Mouse (Mus musculus): ENCODE measurements around the gene Igfbp6.
"Not testable (repeated sequence)": the region's sequence is repeated elsewhere in the genome, so short reads cannot be mapped to it uniquely, and the experiment has no call there.

Igfbp6 gene

GRCm38 (mm10) chr15:102136129-102136758, 7.9 kb upstream of the Igfbp6 start, which contains the start of gene Spryd3:
Gene Spryd3 (minus strand): TSS chr15:102136234.
- peak; percentile 96 for DNase-seq (ENCODE audit: low spot score)

DNA sequence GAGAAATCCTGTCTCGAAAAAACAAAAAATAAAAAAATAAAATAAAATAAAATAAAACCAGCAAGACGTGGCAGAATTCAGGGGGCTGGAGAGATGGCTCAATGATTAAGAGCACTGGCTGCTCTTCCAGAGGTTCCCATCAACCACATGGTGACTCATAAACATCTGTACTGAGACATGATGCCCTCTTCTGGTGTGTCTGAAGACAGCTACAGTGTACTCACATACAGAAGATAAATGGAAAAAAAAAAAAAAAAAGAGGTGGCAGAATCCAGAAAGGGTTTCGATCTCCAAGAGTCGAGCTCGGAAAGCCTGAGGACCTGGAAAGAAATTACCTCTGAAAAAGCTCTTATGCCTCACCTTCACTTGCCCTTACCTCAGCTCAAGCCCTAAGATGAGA, 3.0 kb upstream of the Igfbp6 start:
- DNase-seq (ENCODE audit: low spot score), result no peak

DNA sequence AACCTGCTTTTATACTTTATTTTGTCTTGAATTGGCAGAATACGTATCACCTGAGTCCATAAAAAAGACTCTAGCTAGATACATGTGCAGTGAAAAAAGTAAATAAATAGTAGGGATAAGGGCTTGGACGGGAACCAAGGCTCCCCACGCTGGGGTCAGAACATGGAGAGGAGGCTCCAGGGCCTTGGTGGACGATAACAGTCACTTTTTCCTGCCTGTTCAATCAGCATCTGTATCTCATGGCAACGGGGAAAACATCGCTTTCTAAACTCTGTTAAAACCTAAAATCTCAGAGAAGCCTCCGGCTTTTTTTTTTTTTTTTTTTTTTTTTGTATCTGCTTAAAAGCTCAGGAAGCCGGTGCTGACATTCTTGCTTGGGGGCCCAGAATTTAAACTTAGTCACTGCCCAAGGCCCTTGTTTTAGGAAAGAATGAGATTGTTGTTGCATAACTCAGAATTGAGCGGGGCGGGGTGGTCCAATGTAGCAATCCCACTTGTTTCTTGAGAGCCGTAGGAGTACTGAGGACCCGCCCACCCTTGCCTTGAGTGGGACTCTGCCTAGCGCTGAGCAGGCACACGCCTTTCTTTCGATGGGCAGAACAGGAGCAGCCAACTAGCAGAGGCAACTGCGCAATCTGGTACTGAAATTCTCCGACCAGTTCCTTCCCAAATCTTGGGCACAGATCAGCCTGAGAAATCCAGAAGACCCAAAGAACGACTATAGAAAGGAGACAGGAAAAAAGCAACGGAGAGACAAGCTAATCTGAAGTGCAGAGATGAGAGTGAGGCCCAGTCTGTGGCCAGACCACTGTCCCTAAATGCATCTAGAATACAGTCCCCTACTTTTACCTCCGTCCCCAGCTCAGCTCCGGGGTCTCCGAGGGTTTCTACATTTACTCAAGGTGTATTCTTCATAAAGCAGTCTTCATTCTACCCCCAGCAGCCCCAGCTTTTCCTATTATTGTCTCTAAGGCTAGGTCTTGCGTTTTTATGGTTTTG, 949 bp upstream of the Igfbp6 start:
- DNase-seq (ENCODE audit: low spot score), result peak; percentile 69

DNA sequence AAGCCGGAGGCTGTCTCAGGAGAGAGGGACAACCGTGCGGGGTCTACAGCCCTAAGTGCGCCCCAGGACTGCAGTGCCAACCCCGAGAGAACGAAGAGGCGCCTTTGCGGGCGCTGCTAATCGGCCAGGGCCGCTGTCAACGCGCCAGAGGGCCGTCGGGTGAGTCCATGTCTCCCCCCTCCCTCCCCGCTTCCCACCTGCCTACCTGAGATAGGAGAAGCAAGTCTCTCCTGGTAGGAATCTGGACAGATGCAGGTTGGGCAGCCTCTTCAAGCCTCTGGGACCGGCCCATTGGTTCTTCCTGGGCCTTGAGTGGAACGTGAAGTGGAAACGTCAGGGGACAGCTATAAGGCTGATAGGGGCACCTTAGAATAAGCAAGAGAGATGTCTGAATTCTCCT, 564 bp downstream of the Igfbp6 start:
- DNase-seq (ENCODE audit: low spot score), result no peak

DNA sequence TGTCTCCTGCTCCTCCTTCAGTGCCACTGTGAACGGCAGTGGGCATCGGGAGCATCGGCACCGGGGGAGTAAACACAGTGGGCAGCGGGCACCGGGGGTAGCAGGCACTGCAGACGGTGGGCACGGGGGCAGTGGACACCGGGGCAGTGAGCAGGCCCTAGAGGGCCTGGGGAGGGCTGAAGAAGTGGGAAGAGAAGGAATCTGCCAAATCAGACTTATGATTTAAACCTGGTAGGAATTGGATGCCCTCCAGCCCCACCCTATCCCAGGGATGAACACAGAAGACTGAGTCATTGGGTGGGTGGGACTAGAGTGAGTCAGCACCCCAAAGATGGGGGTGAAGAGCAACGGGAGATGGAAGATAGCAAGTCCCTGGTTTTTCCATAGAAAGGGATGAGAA, 1.2 kb downstream of the Igfbp6 start:
- DNase-seq (ENCODE audit: low spot score), result no peak

GRCm38 (mm10) chr15:102146089-102146488, 1.9 kb downstream of the Igfbp6 start:
- DNase-seq (ENCODE audit: low spot score), result no peak

DNA sequence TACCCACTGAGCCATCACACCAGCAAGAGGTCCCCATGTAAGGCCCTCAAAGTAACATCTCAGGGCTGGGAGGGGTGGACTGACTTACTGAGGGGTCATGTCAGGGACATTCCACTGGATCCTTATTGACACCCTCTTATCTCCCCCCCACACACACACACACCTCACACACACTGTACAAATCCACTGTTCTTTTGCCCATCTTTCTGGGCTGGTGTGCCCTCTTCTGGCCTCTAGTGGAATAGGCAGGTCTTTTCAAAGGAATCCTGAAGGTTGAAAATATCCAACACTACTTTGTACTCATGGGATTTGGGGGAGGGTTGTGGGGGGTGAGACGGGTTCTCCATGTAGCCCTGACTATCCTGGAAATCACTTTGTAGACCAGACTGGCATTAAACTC, 2.7 kb downstream of the Igfbp6 start:
- DNase-seq (ENCODE audit: low spot score), result no peak

DNA sequence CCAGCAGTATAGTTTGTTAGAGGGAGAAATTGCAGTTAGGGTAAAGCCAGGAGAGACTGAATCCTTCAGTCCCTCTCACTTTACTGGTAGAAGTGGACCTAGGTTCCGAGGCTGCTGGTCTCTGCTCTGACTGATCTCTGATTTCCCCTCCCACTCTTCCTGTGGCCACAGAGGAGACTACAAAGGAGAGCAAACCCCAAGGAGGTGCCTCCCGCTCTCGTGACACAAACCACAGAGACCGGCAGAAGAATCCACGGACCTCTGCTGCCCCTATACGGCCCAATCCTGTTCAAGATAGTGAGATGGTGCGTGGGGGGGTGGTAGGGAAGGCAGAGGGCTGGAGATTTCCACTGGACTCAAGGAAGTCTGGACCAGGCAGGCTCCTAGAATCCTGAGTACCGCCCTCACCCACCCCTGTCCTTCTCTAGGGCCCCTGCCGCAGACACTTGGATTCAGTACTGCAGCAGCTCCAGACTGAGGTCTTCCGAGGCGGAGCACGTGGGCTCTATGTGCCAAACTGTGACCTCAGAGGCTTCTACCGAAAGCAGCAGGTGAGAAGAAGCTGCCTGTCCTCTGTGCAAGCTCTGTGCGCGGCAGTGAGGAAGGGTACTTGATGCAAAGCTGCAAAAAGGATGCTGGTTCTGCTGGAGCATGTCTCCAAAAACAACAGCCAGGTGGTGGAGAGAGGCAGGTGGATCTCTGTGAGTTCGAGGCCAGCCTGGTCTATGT, 3.7 kb downstream of the Igfbp6 start:
- DNase-seq (ENCODE audit: low spot score), result no peak

- no peak for DNase-seq (ENCODE audit: low spot score)
These were observed 5.4 kb downstream of the Igfbp6 start for GRCm38 (mm10) chr15:102149561-102149960.

DNA sequence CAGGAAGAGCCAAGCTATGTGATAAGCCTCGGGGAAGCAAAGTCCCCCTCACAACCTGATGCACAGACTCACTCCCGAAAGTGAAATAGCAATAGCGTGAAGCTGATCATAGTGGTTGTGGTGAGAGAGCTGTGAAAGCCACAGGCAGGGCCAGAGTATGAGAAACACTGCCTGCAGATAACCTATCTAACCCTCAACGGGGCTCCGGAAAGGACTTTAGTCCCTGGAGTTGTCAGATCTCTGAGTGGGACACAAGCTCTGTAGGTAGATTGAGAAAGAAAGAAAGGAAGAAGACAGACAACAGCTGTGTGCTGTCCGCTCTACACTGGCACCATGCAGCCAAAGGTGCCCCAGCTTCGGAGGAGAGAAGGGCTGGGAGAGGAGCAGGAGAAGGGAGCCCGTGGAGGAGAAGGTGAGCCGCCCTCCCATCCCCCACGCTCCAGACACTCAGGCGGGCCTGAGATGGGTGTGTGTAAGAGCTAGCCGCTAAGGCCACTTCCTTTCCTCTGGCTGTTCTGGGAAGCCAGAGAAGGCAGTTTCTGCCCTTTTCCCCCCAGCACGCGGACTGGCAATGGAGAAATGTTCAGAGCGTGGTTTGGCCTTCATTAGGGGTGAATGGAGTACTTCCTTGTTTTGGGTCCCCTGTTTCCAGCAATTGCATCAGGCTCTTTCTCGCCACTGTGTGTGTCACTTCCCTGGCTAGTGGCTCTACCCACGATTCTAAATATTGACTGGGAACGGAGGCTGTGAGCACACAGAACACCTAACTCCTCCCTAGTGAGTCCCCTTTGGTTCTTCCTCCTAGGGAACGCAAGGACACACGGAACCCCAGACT, 6.4 kb downstream of the Igfbp6 start, which contains the start of gene Soat2:
Soat2 (plus strand) TSS at position 226 of the 835 bp plus-strand sequence.
- DNase-seq (ENCODE audit: low spot score), result no peak

- no peak for DNase-seq (ENCODE audit: low spot score)
These were observed 8.5 kb downstream of the Igfbp6 start for GRCm38 (mm10) chr15:102152646-102153045.

DNA sequence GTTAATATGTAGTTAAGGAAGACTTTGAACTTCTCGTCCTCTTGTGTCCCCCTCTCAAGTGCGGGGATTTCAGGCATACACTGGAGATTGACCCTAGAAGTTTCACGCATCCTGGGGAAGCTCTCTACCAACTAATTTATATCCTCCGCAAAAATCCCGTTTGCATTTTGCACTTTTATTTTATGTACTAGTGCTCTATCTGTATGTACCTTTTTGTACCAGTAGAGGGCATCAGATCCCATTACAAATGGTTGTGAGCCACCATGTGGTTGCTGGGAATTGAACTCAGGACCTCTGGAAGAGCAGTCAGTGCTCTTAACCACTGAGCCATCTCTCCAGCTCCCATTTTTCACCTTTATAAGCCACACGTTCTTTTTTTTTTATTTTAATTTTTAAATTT, 10.8 kb downstream of the Igfbp6 start:
- not testable (repeated sequence) for DNase-seq (ENCODE audit: low spot score)

DNA sequence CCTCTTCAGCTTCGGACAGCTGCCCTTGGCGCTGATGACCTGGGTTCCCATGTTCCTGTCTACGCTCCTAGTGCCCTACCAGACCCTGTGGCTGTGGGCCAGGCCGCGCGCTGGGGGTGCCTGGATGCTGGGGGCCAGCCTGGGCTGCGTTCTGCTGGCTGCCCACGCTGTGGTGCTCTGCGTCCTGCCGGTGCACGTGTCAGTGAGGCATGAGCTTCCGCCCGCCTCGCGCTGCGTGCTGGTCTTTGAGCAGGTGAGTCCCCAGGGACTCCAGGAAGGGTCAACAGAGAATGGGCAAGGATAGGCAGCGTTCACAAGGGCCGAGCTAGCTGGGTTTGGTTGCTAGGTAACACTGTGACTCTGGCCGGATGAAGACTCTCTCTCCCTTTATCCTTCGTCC, 12.7 kb downstream of the Igfbp6 start:
- no peak for DNase-seq (ENCODE audit: low spot score)

GRCm38 (mm10) chr15:102160415-102161060, 16.4 kb downstream of the Igfbp6 start:
- DNase-seq (ENCODE audit: low spot score), result no peak

DNA sequence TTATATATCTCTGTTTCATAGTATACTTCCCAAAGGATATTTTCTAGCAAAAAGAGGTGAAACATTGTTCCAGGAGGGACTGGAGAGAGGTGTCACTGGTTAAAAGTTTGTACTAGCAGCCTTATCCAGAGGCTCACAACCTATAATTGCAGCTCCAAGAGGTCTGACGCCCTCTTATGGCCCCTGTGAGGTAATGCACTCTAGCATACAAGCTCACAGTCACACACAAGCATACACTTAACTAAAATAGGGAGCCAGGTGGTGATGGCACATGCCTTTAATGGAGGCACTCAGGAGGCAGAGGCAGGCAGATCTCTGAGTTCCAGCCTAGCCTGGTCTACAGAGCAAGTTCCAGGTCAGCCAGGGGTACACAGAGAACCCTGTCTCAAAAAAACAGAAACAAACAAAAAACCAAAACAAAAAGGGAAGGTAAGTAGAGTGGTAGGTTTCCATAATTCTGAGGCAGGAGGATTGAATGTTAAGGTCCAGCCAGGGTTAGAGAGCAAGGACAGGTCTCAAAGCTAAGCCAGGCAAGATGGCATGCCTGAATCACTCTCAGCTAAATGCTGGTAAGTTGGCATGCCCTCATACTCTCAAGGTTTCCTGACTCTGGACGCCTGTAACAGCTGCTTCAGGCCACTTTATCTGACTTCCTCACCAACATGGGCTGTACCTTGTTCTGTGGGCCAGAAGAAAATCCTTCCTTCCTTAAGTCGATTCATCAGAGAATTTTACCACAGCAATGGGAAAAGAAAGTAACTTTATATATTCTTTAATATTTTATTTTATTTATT, 19.9 kb downstream of the Igfbp6 start:
- DNase-seq (ENCODE audit: low spot score), result no peak

DNA sequence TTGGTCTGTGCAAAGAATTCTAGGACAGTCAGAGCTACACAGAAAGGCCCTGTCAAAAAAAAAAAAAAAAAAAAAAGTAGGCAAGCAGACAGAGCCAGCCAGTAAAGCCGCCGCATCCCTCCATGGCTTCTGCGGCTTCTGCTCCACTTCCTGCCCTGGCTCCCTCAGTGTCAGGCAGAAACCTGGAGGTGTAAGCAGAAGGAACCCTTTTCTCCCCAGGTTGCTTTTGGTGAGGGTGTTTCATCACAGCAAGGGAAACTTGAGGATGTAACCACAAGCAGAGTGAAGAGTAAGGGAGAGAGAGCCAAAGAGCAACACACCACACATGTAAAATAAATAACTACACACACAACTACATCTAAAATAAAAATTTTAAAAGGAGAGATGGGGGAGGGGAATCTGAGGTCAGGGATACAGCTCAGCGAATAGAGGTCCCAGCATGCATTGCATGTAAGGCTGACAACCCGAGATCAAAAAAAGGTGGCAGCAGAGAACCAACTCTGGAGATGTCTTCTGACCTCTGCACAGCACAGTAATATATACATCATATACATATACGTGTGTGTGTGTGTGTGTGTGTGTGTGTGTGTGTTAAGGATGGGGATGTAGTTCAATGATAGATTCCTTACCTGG, 21.4 kb downstream of the Igfbp6 start:
- no peak for DNase-seq (ENCODE audit: low spot score)

GRCm38 (mm10) chr15:102167620-102168021, 23.5 kb downstream of the Igfbp6 start:
- DNase-seq (ENCODE audit: low spot score), result no peak

GRCm38 (mm10) chr15:102169064-102169463, 24.9 kb downstream of the Igfbp6 start:
- DNase-seq (ENCODE audit: low spot score), result no peak

GRCm38 (mm10) chr15:102173581-102173980, 29.4 kb downstream of the Igfbp6 start:
- no peak for DNase-seq (ENCODE audit: low spot score)
